Mouse (Mus musculus): ENCODE results near the gene Mllt3.

Gene Mllt3

GRCm38 (mm10) chr4:87818276-87818675 is 214.9 kb downstream of the Mllt3 start:
- no peak for DNase-seq

- DNase-seq = no peak
These were observed 217.6 kb downstream of the Mllt3 start for GRCm38 (mm10) chr4:87815465-87816108.

DNA sequence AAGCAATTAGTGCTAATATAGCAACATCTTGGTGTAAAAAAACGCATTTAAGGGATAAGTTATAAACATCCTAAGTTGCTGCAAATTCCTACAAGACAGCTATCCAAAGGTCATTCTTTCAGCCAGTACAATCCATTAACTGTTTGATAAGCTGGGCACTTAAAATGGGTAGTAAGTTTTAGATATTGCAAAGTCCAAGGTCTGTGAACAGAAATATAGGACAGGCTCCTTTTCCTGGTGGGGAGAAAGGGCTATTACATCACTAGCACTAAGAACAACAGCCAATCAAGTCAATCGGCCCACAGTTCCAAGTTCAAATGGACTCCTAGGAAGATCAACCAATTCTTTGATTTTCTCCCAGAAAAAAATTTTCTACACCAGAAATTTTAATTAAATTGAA is 221.3 kb downstream of the Mllt3 start:
- DNase-seq = no peak

GRCm38 (mm10) chr4:87806196-87806987 is 226.8 kb downstream of the Mllt3 start:
- no peak for DNase-seq

GRCm38 (mm10) chr4:87804576-87804975 is 228.6 kb downstream of the Mllt3 start:
- no peak for DNase-seq

GRCm38 (mm10) chr4:87803313-87803712 is 229.9 kb downstream of the Mllt3 start:
- DNase-seq = no peak

DNA sequence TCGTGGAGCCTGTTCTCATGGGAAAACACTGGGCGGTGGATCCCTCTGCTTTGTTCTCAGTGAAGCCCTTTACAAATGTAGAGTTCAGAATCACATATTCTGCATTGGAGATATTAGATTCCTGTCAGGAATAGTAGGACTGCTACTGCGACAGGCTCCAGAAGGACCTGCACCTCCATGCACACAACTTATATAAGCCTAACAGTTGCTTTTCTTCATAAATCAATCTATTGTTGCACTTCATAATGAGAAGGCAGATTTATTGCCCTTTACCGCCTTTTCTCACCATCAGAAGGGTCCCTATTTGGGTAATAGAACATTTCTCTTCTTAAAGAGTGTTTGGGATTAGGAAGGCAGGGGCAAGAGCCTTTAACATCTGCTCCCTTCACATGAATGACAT is 231.0 kb downstream of the Mllt3 start:
- no peak for DNase-seq

DNA sequence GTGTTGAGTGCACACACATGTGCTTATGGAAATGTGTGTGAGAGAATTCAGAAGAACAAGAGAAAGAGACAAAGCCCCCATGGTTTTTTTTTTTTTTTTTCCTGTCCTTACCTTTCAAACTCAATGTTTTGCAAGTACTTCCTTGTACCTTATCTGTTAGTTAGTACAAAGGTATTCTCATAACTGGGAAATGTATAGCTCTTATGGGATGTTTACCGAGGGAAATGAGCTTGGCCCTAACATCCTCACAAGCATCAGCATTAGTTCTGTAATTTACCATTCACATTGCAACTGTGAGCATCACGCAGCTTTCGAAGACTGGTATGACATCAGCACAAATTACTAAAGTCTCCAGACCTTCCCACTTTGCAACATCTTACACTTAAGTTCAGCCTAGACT is 231.8 kb downstream of the Mllt3 start:
- DNase-seq = no peak

DNA sequence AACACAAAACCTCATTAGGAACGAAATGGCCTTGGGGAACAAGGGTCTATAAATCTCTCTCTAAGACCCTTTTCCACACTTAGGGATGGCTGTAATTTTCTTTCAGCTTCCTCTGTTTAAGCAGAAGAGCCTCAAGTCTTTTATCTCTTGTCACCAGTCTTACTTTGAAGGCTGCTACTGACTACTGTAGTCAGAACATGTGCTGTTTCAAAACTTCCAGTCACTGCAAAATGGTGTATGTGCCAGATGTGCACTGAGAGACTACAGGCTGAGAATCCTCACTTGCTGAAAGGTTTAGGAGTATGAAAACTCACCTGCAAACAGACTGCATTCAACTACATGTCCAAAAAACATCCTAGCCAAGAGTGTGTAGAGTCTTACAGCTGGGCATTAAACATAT is 232.9 kb downstream of the Mllt3 start:
- no peak for DNase-seq

DNA sequence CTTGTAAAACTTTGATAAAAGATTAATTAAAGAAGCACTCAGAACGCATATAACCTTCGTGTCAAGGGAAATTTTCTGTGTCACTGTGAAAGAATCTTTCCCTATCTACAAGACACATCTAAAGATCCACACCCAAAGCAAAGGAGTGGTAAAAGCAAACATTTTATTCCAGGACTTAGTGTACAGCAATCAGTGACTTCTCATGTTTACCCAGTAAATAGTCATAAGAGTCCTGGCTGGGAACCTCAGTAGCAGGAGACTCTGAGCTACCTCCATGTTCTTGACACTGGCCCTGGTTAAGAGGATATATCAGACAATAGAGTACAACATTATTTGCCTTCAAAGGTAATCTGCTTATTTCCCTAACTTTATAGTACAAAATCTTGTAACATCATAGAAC is 233.7 kb downstream of the Mllt3 start:
- DNase-seq = no peak

DNA sequence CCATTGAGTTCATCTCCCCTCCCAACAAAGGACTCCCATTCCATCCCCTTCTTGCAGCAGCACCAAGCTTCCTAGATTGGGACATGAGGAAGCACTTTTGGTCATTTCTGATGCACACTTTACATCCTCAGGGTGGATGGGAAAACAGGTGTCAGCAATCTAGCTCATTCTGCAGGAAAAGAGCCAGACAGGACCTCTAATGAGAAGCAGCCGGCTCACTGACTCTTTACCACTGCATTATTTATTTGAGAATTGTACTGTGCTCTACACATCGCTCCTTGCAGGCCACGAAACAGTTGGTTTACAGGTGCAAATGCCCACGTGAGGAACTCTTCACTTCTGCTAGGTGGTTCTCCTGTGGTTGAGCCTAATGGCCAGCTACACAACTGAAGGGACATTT is 237.9 kb downstream of the Mllt3 start:
- DNase-seq = no peak

- no peak for DNase-seq
These were observed 238.9 kb downstream of the Mllt3 start for GRCm38 (mm10) chr4:87794216-87794615.

- DNase-seq = no peak
These were observed 240.7 kb downstream of the Mllt3 start for GRCm38 (mm10) chr4:87792511-87792910.

DNA sequence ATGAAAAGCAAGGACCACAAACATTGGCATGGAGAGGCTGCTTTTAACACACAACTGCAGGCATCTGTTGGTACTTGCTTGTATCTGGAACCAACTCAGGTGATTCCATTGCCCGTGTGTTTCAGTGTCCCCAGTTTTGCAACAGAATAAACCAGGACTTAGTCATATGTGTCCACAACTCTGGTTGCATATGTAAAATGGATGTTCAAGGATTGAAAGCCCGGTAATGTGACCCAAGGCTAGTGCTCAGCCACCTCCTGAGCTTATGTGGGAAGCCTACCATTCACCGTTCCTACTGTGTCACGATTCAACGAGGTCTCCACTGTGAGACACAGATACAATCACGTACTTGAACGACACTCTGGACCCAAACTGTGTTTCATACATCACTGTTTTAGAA is 243.7 kb downstream of the Mllt3 start:
- no peak for DNase-seq

DNA sequence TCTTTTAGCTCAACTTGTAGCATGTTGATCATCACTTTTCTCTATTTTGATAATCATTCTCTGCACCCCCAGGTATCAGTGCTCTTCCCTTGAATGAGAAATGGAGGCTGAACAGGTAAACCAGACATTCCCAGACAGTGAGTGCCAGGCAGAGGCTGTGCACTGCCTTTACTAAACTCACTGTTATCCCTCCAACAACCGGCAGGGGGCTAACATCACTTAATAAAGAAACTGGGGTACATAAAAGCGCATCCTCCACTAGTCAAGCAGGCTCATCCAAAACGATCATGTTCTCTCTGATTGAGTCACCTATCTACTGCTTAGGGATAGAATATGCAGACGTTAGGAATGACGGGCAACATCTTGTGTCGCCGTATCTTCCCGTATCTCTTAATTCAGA is 244.5 kb downstream of the Mllt3 start:
- peak in 1 of 2 experiments; percentile 51 for DNase-seq

GRCm38 (mm10) chr4:87785132-87786074 is 247.8 kb downstream of the Mllt3 start:
- DNase-seq = peak in 1 of 2 experiments; percentile 9

DNA sequence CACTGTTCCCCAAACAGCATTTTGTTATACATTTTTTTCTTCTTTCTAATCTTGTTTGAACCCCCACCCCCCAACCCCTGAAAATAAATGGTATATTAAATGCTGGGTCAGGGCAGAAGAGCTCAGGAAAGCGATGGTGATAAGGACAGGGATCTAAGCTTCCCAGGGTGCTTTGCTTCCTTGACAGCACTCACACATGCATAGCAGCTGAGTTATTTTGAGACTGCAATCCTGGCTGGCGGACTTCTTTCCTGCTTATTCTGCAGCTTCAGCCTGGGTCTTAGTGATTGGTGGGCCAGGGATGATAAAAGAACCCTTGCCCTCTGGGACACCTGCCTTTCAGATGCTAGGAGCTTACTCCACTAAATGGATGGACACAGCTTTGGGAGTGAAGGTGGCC is 249.4 kb downstream of the Mllt3 start:
- DNase-seq = no peak

DNA sequence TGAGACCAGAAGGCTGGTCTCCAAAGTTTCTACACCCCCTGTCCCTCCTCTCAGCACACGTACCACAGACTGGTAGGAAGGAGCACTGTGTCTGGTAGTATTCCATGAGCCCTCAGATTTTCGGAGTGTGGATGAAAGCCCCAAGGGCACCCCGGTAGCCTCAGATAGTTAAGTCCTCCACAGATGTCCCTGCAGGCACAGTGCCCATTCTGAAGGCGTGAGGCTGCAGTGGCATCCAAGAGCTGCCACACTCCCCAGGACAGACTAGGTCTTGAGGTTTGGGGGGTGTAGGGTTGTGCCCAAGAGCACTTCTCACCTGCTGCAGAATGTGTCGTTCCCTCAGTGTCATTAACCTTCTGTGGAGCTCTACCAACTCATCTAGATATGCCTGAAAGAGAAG is 251.2 kb downstream of the Mllt3 start:
- no peak for DNase-seq

GRCm38 (mm10) chr4:87775721-87776120 is 257.4 kb downstream of the Mllt3 start:
- no peak for DNase-seq

GRCm38 (mm10) chr4:87774515-87774914 is 258.6 kb downstream of the Mllt3 start:
- DNase-seq = no peak

DNA sequence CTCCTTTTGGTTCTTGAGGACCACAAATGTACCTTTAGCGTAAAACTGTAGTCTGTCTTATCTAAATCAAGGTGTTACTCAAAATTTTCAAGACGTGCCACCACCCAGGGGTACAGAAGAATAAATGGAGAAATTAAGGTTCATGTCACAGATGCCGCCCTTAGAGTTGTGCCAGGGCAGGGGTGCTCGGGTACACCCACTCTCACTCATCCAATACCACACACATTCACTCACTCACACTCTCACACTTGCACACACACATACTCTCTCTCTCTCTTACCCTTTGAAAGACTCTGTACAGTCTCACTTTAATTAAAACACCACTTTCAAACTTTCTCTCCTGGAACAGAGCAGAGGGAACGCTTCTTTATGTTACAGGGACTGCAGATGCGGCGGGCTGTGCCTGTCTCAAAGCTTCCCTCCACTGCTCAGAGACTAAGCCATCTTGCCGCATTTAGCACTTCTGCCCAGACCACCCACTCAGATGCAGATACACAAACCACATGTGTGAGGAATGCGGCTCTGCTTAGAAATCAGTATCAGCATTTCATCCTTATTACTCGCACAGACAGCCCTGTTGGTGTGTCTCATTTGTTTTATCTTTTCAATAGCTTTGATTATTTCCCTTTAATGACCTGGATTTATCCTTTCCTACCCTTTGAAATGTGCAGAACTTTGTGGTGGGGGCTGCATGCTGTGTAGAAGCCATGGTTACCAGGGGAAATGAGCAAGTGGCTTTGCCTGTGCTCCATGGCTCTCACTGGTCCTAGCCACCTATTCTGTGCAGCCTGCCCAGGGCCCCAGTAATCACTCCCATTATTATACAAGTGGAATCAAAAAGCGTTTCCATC is 265.2 kb downstream of the Mllt3 start:
- DNase-seq = no peak

GRCm38 (mm10) chr4:87765729-87766128 is 267.4 kb downstream of the Mllt3 start:
- DNase-seq = no peak

Measured in spleen, adult 18-20 months (tissue).